Mouse (Mus musculus) C2C12 (cell line): ENCODE measurements around the gene Epdr1.

Source experiments
- CEBPB ChIP-seq: IDR thresholded peaks from one replicate; pipeline ENCODE4 v1.6.1; 2011; ENCODE audit warnings: low read depth, mild to moderate bottlenecking, control low read depth, moderate library complexity
- CTCF ChIP-seq: IDR thresholded peaks from one replicate; pipeline ENCODE4 v1.5.1; 2011; ENCODE audit not compliant: control insufficient read depth, insufficient read depth, insufficient read length
- FOSL1 ChIP-seq: IDR thresholded peaks from one replicate; pipeline ENCODE4 v1.8.0; 2011; ENCODE audit warnings: mild to moderate bottlenecking, low read length; ENCODE audit not compliant: poor library complexity, insufficient read depth, severe bottlenecking
- MAX ChIP-seq: IDR thresholded peaks from one replicate; pipeline ENCODE4 v1.6.1; 2011; ENCODE audit warnings: mild to moderate bottlenecking, control low read depth
- MYOD1 ChIP-seq: IDR thresholded peaks from one replicate; pipeline ENCODE4 v1.6.1; 2011; ENCODE audit warnings: low read depth; ENCODE audit not compliant: control insufficient read depth, insufficient read length
- MYOG ChIP-seq: IDR thresholded peaks from one replicate; pipeline ENCODE4 v1.6.1; 2011; ENCODE audit not compliant: control insufficient read depth, insufficient read length; ENCODE audit errors: extremely low read depth
- USF1 ChIP-seq: IDR thresholded peaks from one replicate; pipeline ENCODE4 v1.6.1; 2011; ENCODE audit warnings: low read depth, mild to moderate bottlenecking, control low read depth, moderate library complexity

GRCm38 (mm10) chr13:19595141-19595540, 24.6 kb downstream of the Epdr1 start:
- TF ChIP-seq CTCF (no peak), MYOG (no peak), USF1 (no peak), MAX (no peak), FOSL1 (no peak), CEBPB (no peak), MYOD1 (no peak)
